Mouse (Mus musculus) inflammation-experienced regulatory T-cells (primary cell): ENCODE results near the gene Ginm1. TPM values are rescaled to one million over a fixed set of nuclear protein-coding genes. Genes with fewer than 3 reads are reported as not detected.

Experiments
- polyA plus RNA-seq, 2 experiments: library from polyadenylated mRNA; unstranded; fragments of 100-300 nt; shearing (Covaris generic); gene quantifications; one replicate each; pipeline ENCODE4 v1.2.1; 2017

Gene Ginm1
- polyA plus RNA-seq = 10 to 100 TPM; 58.3 to 92.9 TPM

GRCm38 (mm10) chr10:7792751-7793385, at the start of gene Ginm1, which contains the start of gene Ppil4:
TSS of gene Ginm1 (minus strand) at chr10:7792824.
TSS of gene Ppil4 (plus strand) at chr10:7792891.

GRCm38 (mm10) chr10:7832171-7832676, 39.6 kb upstream of the Ginm1 start, which contains the start of gene Zc3h12d:
TSS of gene Zc3h12d (plus strand) at chr10:7832470.

GRCm38 (mm10) chr10:7725751-7726500, 66.7 kb downstream of the Ginm1 start, which contains the start of gene Katna1:
TSS of gene Katna1 (plus strand) at chr10:7726000.

Other genes starting within 250 kb of the Ginm1 start
- gene Lrp11, start 203.0 kb downstream of the Ginm1 start, polyA plus RNA-seq = 1 to 10 TPM in 1 of 2 experiments, under 1 TPM in 1; 0.18 to 1.3 TPM
- 10 to 100 TPM; 16.2 to 19.6 TPM for gene Nup43, start 125.3 kb downstream of the Ginm1 start, polyA plus RNA-seq
- gene Pcmt1, start 111.7 kb downstream of the Ginm1 start, polyA plus RNA-seq = 100 to 1,000 TPM in 1 of 2 experiments, 10 to 100 TPM in 1; 92.0 to 133 TPM
- 1 to 10 TPM; 9.4 to 9.8 TPM for gene Lats1, start 111.6 kb downstream of the Ginm1 start, polyA plus RNA-seq
- gene Katna1, start 66.8 kb downstream of the Ginm1 start, polyA plus RNA-seq = 10 to 100 TPM; 69.3 to 79.2 TPM
- 10 to 100 TPM; 78.0 to 92.1 TPM for gene Ppil4, start 67 bp upstream of the Ginm1 start, polyA plus RNA-seq
- gene Zc3h12d, start 39.6 kb upstream of the Ginm1 start, polyA plus RNA-seq = 10 to 100 TPM; 20.5 to 38.9 TPM
- 10 to 100 TPM; 12.9 to 15.1 TPM for gene Tab2, start 163.4 kb upstream of the Ginm1 start, polyA plus RNA-seq